Mouse (Mus musculus) bone marrow, adult 2 months (tissue): ENCODE measurements around the gene Zfp69.

Experiments used
- CTCF ChIP-seq: fragments of 200-500 bp; IDR thresholded peaks from 2 replicates; pipeline ENCODE4 v1.5.1; 2011; ENCODE audit warnings: low read length, control low read depth; ENCODE audit not compliant: control insufficient read depth, insufficient read depth
- POLR2A ChIP-seq: fragments of 200-500 bp; IDR thresholded peaks from 2 replicates; pipeline ENCODE4 v1.6.1; 2011; ENCODE audit warnings: low read depth, mild to moderate bottlenecking, control low read depth, low read length, borderline replicate concordance; ENCODE audit not compliant: control insufficient read depth

DNA sequence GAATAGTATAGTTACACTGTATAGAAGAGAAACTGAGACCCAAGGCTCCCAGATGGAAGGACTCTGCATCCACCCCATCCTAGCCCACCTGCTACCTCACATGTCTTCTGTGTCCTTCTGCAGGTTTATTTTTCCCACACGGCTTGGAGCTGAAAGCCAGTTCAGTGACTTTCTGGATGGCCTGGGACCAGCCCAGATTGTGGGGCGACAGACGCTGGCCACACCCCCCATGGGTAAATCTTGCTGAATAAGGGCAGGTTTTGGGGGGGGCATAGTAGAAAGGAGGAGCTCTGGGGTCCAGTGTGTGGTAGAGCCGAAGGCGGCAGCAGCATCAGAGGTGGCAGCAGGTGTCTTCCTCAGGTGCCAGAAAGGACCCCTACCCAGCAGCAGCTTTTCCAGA is 64.7 kb downstream of the Zfp69 start:
- TF ChIP-seq POLR2A (no peak), CTCF (no peak)
